Mouse (Mus musculus): ENCODE data around the gene S100b. TPM values are rescaled to one million over a fixed set of nuclear protein-coding genes. Genes with fewer than 3 reads are reported as not detected.

Gene S100b
- 1.2 and 1.4 TPM in 2 replicates for polyA plus RNA-seq (2014; fragmentation: Nextera tagmentation; extraction: Ambion mirVana)

GRCm38 (mm10) chr10:76253536-76253935, at the start of gene S100b:
S100b (plus strand) TSS chr10:76253853.
- DNase-seq (ENCODE audit: low spot score) (no peak), ATAC-seq (replicated peaks; ENCODE audit: low FRiP score, low TSS enrichment, low read depth) (no peak)
- Histone ChIP-seq H3K4me1 (replicated peaks; ENCODE audit: control insufficient read depth, insufficient read depth, low read length) (no peaks in the 10 kb centered on the region), H3K4me2 (ENCODE audit: low read length) (no peak within 1 kb of the TSS), H3K9ac (ENCODE audit: low read length) (no peak within 1 kb of the TSS), H3K4me3 (ENCODE audit: low read depth, low read length) (no peak within 1 kb of the TSS), H3K27ac (ENCODE audit: low read depth) (no peak within 1 kb of the TSS), H3K36me3 (ENCODE audit: control insufficient read depth, insufficient read depth, low read length) (no peaks in the 10 kb centered on the region), H3K27me3 (replicated peaks; ENCODE audit: control insufficient read depth, insufficient read depth, low read length) (no peaks in the 10 kb centered on the region), H3K9me3 (ENCODE audit: control insufficient read depth, low read length) (no peaks in the 10 kb centered on the region)
- 42% methylated on average over 4 of the region's 4 CpGs for WGBS

DNA sequence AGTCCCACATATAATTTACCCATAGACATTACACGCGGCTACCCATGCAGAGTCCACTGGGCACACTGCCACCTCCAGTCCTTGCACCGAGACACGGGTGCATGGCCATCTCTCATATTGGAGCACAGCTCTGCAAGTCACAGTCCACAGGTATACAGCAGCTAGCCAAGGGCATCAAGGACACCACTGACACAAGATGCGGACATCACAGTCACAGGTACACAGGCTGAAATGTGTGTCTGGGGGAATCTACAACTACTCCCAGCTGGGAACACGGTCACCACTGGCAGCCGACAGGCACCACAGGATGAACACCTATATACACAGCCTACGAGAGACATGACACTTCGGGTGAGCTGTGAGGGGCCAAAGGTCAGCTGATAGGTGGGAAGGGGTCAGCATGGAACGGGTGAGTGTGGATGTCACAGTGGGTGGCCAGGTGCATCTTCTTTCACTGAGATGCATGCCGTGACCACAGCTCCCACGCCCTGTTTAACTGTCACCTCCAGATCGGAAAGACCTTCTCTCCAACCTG, 46.3 kb upstream of the S100b start:
- ATAC-seq (replicated peaks; ENCODE audit: low FRiP score, low TSS enrichment, low read depth), result no peak
- Histone ChIP-seq H3K4me2 (ENCODE audit: low read length) (no peak overlapping the region), H3K9me3 (ENCODE audit: control insufficient read depth, low read length) (no peaks in the 10 kb centered on the region), H3K36me3 (ENCODE audit: control insufficient read depth, insufficient read depth, low read length) (peaks cover 42% of the 10 kb centered on the region), H3K27me3 (replicated peaks; ENCODE audit: control insufficient read depth, insufficient read depth, low read length) (no peaks in the 10 kb centered on the region), H3K27ac (ENCODE audit: low read depth) (no peak overlapping the region), H3K4me3 (ENCODE audit: low read depth, low read length) (no peak overlapping the region), H3K9ac (ENCODE audit: low read length) (no peak overlapping the region), H3K4me1 (replicated peaks; ENCODE audit: control insufficient read depth, insufficient read depth, low read length) (no peaks in the 10 kb centered on the region)
- WGBS, result 92% methylated on average over 13 of the region's 13 CpGs
- peak; percentile 41 for DNase-seq (ENCODE audit: low spot score)

GRCm38 (mm10) chr10:76209241-76209640, 44.4 kb upstream of the S100b start:
- no peak overlapping the region for H3K9ac ChIP-seq (ENCODE audit: low read length)
- WGBS, result 92% methylated on average over 8 of the region's 8 CpGs
- ATAC-seq (replicated peaks; ENCODE audit: low FRiP score, low TSS enrichment, low read depth), result no peak

DNA sequence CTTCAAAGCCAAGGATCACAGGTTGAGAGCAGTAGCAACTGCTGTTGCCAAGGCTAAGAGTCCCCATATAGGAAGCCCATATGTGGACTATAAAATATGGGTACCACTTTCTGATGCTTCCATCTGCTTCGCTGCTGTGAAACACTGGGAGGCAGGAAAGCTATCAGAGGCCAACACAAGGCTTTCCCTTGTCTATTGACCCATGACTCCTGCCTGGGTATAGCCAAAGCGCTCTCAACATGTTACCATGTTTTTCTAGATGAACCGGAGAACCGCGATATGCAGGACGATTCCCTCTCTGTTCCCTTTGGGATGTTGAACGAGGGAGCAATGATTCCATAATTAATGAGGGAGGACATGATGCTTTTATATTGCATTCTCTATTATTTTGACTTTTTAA, 42.8 kb upstream of the S100b start:
- no peaks in the 10 kb centered on the region for H3K4me1 ChIP-seq (replicated peaks; ENCODE audit: control insufficient read depth, insufficient read depth, low read length)
- H3K9ac ChIP-seq (ENCODE audit: low read length), result no peak overlapping the region
- DNase-seq (ENCODE audit: low spot score) (peak; percentile 13), ATAC-seq (replicated peaks; ENCODE audit: low FRiP score, low TSS enrichment, low read depth) (no peak)
- H3K27me3 ChIP-seq (replicated peaks; ENCODE audit: control insufficient read depth, insufficient read depth, low read length), result no peaks in the 10 kb centered on the region
- H3K9me3 ChIP-seq (ENCODE audit: control insufficient read depth, low read length), result 0 out of 2 replicates have a peak, but pooled peaks cover 8% of the 10 kb centered on the region
- peaks cover 68% of the 10 kb centered on the region for H3K36me3 ChIP-seq (ENCODE audit: control insufficient read depth, insufficient read depth, low read length)
- no peak overlapping the region for H3K4me3 ChIP-seq (ENCODE audit: low read depth, low read length)
- no peak overlapping the region for H3K27ac ChIP-seq (ENCODE audit: low read depth)
- H3K4me2 ChIP-seq (ENCODE audit: low read length), result no peak overlapping the region
- 93% methylated on average over 7 of the region's 7 CpGs for WGBS

More at GRCm38 (mm10) chr10:76209241-76209640, 44.4 kb upstream of the S100b start:
- H3K27ac ChIP-seq (ENCODE audit: low read depth), result no peak overlapping the region
- peak; percentile 16 for DNase-seq (ENCODE audit: low spot score)
- no peaks in the 10 kb centered on the region for H3K4me1 ChIP-seq (replicated peaks; ENCODE audit: control insufficient read depth, insufficient read depth, low read length)
- no peak overlapping the region for H3K4me2 ChIP-seq (ENCODE audit: low read length)
- H3K4me3 ChIP-seq (ENCODE audit: low read depth, low read length), result no peak overlapping the region
- no peaks in the 10 kb centered on the region for H3K27me3 ChIP-seq (replicated peaks; ENCODE audit: control insufficient read depth, insufficient read depth, low read length)
- peaks cover 52% of the 10 kb centered on the region for H3K36me3 ChIP-seq (ENCODE audit: control insufficient read depth, insufficient read depth, low read length)
- H3K9me3 ChIP-seq (ENCODE audit: control insufficient read depth, low read length), result 0 out of 2 replicates have a peak, but pooled peaks cover 2% of the 10 kb centered on the region

DNA sequence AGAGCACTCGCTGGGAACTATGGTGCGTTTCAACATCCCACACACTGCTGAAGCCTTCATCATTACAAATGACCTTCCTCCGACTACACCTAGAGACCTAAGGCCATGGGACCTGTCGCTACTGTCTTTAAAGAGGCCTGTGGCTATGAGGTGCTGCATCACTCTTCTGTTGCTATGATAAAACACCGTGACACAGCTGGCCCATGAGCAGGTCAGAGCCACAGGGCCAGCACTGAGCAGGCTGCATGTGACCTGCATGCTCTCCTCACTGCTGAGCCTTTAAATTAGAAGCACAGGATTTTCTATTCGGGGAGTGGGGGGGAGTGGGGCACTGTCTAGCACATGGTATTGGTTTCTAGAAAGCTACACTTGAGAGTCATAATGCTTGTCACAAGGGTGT, 41.5 kb upstream of the S100b start:
- H3K27me3 ChIP-seq (replicated peaks; ENCODE audit: control insufficient read depth, insufficient read depth, low read length), result no peaks in the 10 kb centered on the region
- no peaks in the 10 kb centered on the region for H3K4me1 ChIP-seq (replicated peaks; ENCODE audit: control insufficient read depth, insufficient read depth, low read length)
- DNase-seq (ENCODE audit: low spot score) (peak; percentile 21), ATAC-seq (replicated peaks; ENCODE audit: low FRiP score, low TSS enrichment, low read depth) (no peak)
- 0 out of 2 replicates have a peak, but pooled peaks cover 8% of the 10 kb centered on the region for H3K9me3 ChIP-seq (ENCODE audit: control insufficient read depth, low read length)
- WGBS, result 97% methylated on average over 6 of the region's 6 CpGs
- no peak overlapping the region for H3K9ac ChIP-seq (ENCODE audit: low read length)
- H3K36me3 ChIP-seq (ENCODE audit: control insufficient read depth, insufficient read depth, low read length), result peaks cover 70% of the 10 kb centered on the region
- no peak overlapping the region for H3K4me2 ChIP-seq (ENCODE audit: low read length)
- no peak overlapping the region for H3K27ac ChIP-seq (ENCODE audit: low read depth)
- no peak overlapping the region for H3K4me3 ChIP-seq (ENCODE audit: low read depth, low read length)

DNA sequence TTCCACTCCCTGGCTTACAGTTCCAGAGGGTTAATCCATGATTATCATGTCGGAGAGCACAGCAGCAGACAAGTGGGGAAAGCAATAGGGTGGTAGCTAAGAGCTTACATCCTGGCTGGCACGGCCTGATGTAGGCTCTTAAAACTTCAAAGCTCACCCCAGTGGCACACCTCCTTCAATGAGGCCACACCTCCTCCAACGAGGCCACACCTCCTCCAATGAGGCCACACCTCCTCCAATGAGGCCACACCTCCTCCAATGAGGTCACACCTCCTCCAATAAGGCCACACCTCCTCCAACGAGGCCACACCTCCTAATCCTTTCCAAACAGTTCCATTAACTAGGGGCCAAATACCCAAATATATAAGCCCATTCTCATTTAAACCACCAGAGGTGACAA, 39.5 kb upstream of the S100b start:
- Histone ChIP-seq H3K36me3 (ENCODE audit: control insufficient read depth, insufficient read depth, low read length) (peaks cover 70% of the 10 kb centered on the region), H3K27ac (ENCODE audit: low read depth) (no peak overlapping the region), H3K4me2 (ENCODE audit: low read length) (no peak overlapping the region), H3K4me3 (ENCODE audit: low read depth, low read length) (no peak overlapping the region), H3K9me3 (ENCODE audit: control insufficient read depth, low read length) (0 out of 2 replicates have a peak, but pooled peaks cover 8% of the 10 kb centered on the region), H3K9ac (ENCODE audit: low read length) (no peak overlapping the region), H3K4me1 (replicated peaks; ENCODE audit: control insufficient read depth, insufficient read depth, low read length) (no peaks in the 10 kb centered on the region), H3K27me3 (replicated peaks; ENCODE audit: control insufficient read depth, insufficient read depth, low read length) (no peaks in the 10 kb centered on the region)
- WGBS, result 90% methylated on average over 4 of the region's 4 CpGs
- DNase-seq (ENCODE audit: low spot score) (peak; percentile 40), ATAC-seq (replicated peaks; ENCODE audit: low FRiP score, low TSS enrichment, low read depth) (no peak)

GRCm38 (mm10) chr10:76217056-76217455, 36.6 kb upstream of the S100b start:
- H3K9me3 ChIP-seq (ENCODE audit: control insufficient read depth, low read length), result 0 out of 2 replicates have a peak, but pooled peaks cover 8% of the 10 kb centered on the region
- no peak overlapping the region for H3K9ac ChIP-seq (ENCODE audit: low read length)
- ATAC-seq (replicated peaks; ENCODE audit: low FRiP score, low TSS enrichment, low read depth) (no peak), DNase-seq (ENCODE audit: low spot score) (peak; percentile 49)
- H3K27ac ChIP-seq (ENCODE audit: low read depth), result no peak overlapping the region
- H3K36me3 ChIP-seq (ENCODE audit: control insufficient read depth, insufficient read depth, low read length), result peaks cover 80% of the 10 kb centered on the region
- WGBS, result 95% methylated on average over 17 of the region's 17 CpGs
- H3K4me1 ChIP-seq (replicated peaks; ENCODE audit: control insufficient read depth, insufficient read depth, low read length), result no peaks in the 10 kb centered on the region
- H3K4me3 ChIP-seq (ENCODE audit: low read depth, low read length), result no peak overlapping the region
- H3K4me2 ChIP-seq (ENCODE audit: low read length), result no peak overlapping the region
- no peaks in the 10 kb centered on the region for H3K27me3 ChIP-seq (replicated peaks; ENCODE audit: control insufficient read depth, insufficient read depth, low read length)

DNA sequence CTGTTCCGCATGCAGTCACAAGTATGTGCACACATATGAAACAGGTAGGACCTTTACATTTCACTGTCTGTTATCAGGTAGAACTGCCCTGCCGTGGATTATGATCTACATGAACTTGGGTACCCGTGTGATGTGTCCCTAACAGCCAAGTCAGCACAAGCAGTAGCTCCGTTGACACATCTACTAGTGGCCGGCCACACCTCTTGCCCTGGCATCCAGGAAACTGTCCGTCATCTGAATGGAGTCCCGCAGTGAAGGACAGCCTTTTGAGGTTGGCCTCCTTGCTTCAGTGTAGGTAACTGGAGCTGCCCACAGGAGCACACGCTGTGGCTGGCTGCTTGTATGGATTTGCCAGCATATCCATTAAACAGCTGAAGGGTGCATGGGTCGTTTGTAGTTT, 35.4 kb upstream of the S100b start:
- Histone ChIP-seq H3K4me3 (ENCODE audit: low read depth, low read length) (no peak overlapping the region), H3K27ac (ENCODE audit: low read depth) (no peak overlapping the region), H3K36me3 (ENCODE audit: control insufficient read depth, insufficient read depth, low read length) (peaks cover 79% of the 10 kb centered on the region), H3K9me3 (ENCODE audit: control insufficient read depth, low read length) (0 out of 2 replicates have a peak, but pooled peaks cover 8% of the 10 kb centered on the region), H3K4me2 (ENCODE audit: low read length) (no peak overlapping the region), H3K9ac (ENCODE audit: low read length) (no peak overlapping the region), H3K4me1 (replicated peaks; ENCODE audit: control insufficient read depth, insufficient read depth, low read length) (no peaks in the 10 kb centered on the region), H3K27me3 (replicated peaks; ENCODE audit: control insufficient read depth, insufficient read depth, low read length) (no peaks in the 10 kb centered on the region)
- DNase-seq (ENCODE audit: low spot score) (peak; percentile 45), ATAC-seq (replicated peaks; ENCODE audit: low FRiP score, low TSS enrichment, low read depth) (no peak)
- WGBS, result 83% methylated on average over 9 of the region's 9 CpGs

DNA sequence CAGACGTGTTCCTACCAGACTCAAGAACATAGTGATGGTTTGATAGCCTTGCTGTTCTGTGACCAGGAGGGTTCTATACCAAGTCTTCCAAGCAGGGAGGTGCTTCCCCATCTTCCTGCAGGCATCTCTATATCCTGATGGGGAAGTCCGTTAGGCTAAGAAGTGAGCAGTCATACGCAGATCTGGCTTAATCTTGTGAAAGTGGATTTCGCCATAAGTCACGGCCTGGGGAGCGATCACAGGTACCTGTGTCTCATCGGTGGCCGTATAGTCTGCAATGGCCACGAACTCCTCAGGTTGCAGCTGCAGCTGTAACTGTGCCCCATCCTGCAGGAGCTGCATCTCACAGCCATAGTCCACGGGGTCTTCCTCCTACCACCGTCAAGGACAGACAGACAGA, 27.7 kb upstream of the S100b start:
- no peak for DNase-seq (ENCODE audit: low spot score)
- Histone ChIP-seq H3K4me1 (replicated peaks; ENCODE audit: control insufficient read depth, insufficient read depth, low read length) (no peaks in the 10 kb centered on the region), H3K4me2 (ENCODE audit: low read length) (no peak overlapping the region), H3K27ac (ENCODE audit: low read depth) (no peak overlapping the region), H3K9ac (ENCODE audit: low read length) (no peak overlapping the region), H3K27me3 (replicated peaks; ENCODE audit: control insufficient read depth, insufficient read depth, low read length) (no peaks in the 10 kb centered on the region), H3K36me3 (ENCODE audit: control insufficient read depth, insufficient read depth, low read length) (peaks cover 38% of the 10 kb centered on the region), H3K9me3 (ENCODE audit: control insufficient read depth, low read length) (no peaks in the 10 kb centered on the region), H3K4me3 (ENCODE audit: low read depth, low read length) (no peak overlapping the region)
- no peak for ATAC-seq (replicated peaks; ENCODE audit: low FRiP score, low TSS enrichment, low read depth)
- 94% methylated on average over 11 of the region's 11 CpGs for WGBS

Data from intestine, embryonic 14.5 days (tissue).